Mouse (Mus musculus) lung, adult 2 months (tissue): ENCODE measurements at regions not wholly inside any gene's neighbourhood (a gene's known extent, or its start where the extent isn't known, plus 50 kb on each side); places are given as distances from the start of the nearest gene placed in this dataset.

Experiments
- CTCF ChIP-seq: fragments of 200-500 bp; IDR thresholded peaks from 2 replicates; pipeline ENCODE4 v1.5.1; 2011; ENCODE audit warnings: mild to moderate bottlenecking, low read length, control low read depth; ENCODE audit not compliant: insufficient read depth
- POLR2A ChIP-seq: fragments of 200-500 bp; IDR thresholded peaks from 2 replicates; pipeline ENCODE4 v1.6.1; 2011; ENCODE audit warnings: low read depth, mild to moderate bottlenecking, control low read depth, low read length, borderline replicate concordance; ENCODE audit errors: extremely low read depth

- TF ChIP-seq CTCF (no peak), POLR2A (no peak)
Observed at GRCm38 (mm10) chr4:149832446-149833101, 58.5 kb upstream of the Slc25a33 start.
